Mouse (Mus musculus): ENCODE results near the gene Traf5. TPM values are rescaled to one million over a fixed set of nuclear protein-coding genes. Genes with fewer than 3 reads are reported as not detected.

Traf5 gene
- polyA plus RNA-seq, 1 experiment from 2014 or later = 16.9 TPM

DNA sequence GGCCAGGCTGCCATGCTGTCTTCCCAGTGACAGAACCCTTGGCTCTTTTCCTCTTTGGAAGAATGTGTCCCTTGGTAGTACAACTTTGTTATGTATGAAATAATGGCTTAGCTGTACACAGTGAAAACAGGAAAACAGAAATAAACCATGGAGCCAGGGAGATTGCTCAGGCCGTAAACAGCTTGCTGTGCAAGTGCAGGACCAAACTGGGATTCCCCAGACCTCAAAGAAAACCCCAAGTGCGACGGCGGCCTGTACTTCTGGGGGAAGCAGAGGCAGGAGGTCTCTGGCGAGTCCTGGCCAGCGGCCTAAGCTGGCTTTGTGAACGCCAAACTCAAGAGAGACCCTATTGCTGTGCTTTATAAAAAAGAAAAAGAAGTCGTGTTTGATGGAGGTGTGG, 143.8 kb downstream of the Traf5 start:
- WGBS = 85% methylated on average over 8 of the region's 8 CpGs

DNA sequence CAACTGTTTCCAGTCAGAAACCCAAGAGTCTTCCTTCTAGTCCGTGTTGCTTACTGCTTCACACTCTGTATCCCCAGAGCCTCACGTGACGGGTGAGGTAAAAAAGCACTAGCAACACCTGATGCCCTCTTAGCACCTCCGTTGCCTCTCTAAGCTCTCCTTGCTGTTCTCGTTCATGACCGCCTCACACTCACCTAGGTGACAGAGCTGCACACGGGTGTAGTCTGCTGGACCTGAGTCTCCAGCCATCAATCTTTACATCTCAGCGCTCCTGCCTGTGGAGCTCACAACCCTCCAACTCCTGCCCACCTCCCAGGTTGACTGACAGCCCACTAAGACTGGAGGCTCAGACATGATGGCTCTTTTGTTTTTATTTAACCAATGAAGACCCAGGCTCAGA, 144.6 kb downstream of the Traf5 start:
- ATAC-seq (ENCODE audit: insufficient number of reproducible peaks, insufficient read depth, low FRiP score, low read depth) = no peak
- Histone ChIP-seq H3K27me3 (ENCODE audit: control insufficient read depth, insufficient read depth, low read length) (no peaks in the 10 kb centered on the region), H3K4me2 (ENCODE audit: low read length) (no peak overlapping the region), H3K4me1 (ENCODE audit: control insufficient read depth in 2 of 2, insufficient read depth in 2 of 2, low read length in 2 of 2) (peaks cover 0 to 2% of the 10 kb centered on the region in 2 experiments; a peak in 2 of 4 replicates), H3K9me3 (ENCODE audit: control insufficient read depth, low read length) (no peaks in the 10 kb centered on the region), H3K27ac (replicated peaks in 1 of 2; ENCODE audit: control insufficient read depth in 1 of 2, insufficient read depth in 1 of 2, low read depth in 2 of 2, low read length in 2 of 2) (no peak overlapping the region), H3K9ac (ENCODE audit: low read length) (no peak overlapping the region), H3K4me3 (ENCODE audit: control insufficient read depth in 1 of 2, insufficient read depth in 1 of 2, low read depth in 1 of 2, low read length in 2 of 2) (no peak overlapping the region), H3K36me3 (ENCODE audit: control insufficient read depth, insufficient read depth, low read length) (no peaks in the 10 kb centered on the region)
- 76% methylated on average over 8 of the region's 8 CpGs for WGBS

More for the DNA sequence above, 143.8 kb downstream of the Traf5 start:
- H3K27me3 ChIP-seq (ENCODE audit: control insufficient read depth, insufficient read depth, low read length) = no peaks in the 10 kb centered on the region
- no peak overlapping the region for H3K27ac ChIP-seq (replicated peaks in 1 of 2; ENCODE audit: control insufficient read depth in 1 of 2, insufficient read depth in 1 of 2, low read depth in 2 of 2, low read length in 2 of 2)
- H3K4me3 ChIP-seq (ENCODE audit: control insufficient read depth in 1 of 2, insufficient read depth in 1 of 2, low read depth in 1 of 2, low read length in 2 of 2) = no peak overlapping the region
- no peaks in the 10 kb centered on the region for H3K36me3 ChIP-seq (ENCODE audit: control insufficient read depth, insufficient read depth, low read length)
- peaks cover 0 to 2% of the 10 kb centered on the region in 2 experiments; a peak in 2 of 4 replicates for H3K4me1 ChIP-seq (ENCODE audit: control insufficient read depth in 2 of 2, insufficient read depth in 2 of 2, low read length in 2 of 2)
- no peak overlapping the region for H3K9ac ChIP-seq (ENCODE audit: low read length)
- ATAC-seq (ENCODE audit: insufficient number of reproducible peaks, insufficient read depth, low FRiP score, low read depth) = no peak
- no peak overlapping the region for H3K4me2 ChIP-seq (ENCODE audit: low read length)
- no peaks in the 10 kb centered on the region for H3K9me3 ChIP-seq (ENCODE audit: control insufficient read depth, low read length)

Small RNA genes within 50 kb of the gene (microRNA-seq; reads per million reads assigned to microRNA genes)
- not detected for gene Mir3473c

Other genes starting within 250 kb of the Traf5 start
- gene Slc30a1, start 185.8 kb downstream of the Traf5 start, polyA plus RNA-seq (2014; fragmentation: Nextera tagmentation; extraction: Ambion mirVana) = 3.1 and 3.6 TPM in 2 replicates
- gene Rd3, start 115.2 kb downstream of the Traf5 start, polyA plus RNA-seq (2014; fragmentation: Nextera tagmentation; extraction: Ambion mirVana) = 4.4 and 7.0 TPM in 2 replicates
- gene Rcor3, start 45.5 kb upstream of the Traf5 start, polyA plus RNA-seq (2014; fragmentation: Nextera tagmentation; extraction: Ambion mirVana) = 39.3 and 40.0 TPM in 2 replicates
- gene Kcnh1, start 98.2 kb upstream of the Traf5 start, polyA plus RNA-seq (2014; fragmentation: Nextera tagmentation; extraction: Ambion mirVana) = 0.20 and 0.30 TPM in 2 replicates